Mouse (Mus musculus) E14TG2a.4 (cell line): ENCODE measurements at regions not wholly inside any gene's neighbourhood (a gene's known extent, or its start where the extent isn't known, plus 50 kb on each side); places are given as distances from the start of the nearest gene placed in this dataset.

Experiments
- CTCF ChIP-seq: conservative IDR thresholded peaks from 2 replicates; pipeline ENCODE4 v1.5.1; 2014; ENCODE audit warnings: low read length
- NANOG ChIP-seq: IDR thresholded peaks from 2 replicates; pipeline ENCODE4 v1.6.1; 2014; ENCODE audit warnings: borderline replicate concordance, low read length, mixed read lengths
- POU5F1 ChIP-seq: IDR thresholded peaks from 2 replicates; pipeline ENCODE4 v1.6.1; 2014; ENCODE audit warnings: low read length, borderline replicate concordance

DNA sequence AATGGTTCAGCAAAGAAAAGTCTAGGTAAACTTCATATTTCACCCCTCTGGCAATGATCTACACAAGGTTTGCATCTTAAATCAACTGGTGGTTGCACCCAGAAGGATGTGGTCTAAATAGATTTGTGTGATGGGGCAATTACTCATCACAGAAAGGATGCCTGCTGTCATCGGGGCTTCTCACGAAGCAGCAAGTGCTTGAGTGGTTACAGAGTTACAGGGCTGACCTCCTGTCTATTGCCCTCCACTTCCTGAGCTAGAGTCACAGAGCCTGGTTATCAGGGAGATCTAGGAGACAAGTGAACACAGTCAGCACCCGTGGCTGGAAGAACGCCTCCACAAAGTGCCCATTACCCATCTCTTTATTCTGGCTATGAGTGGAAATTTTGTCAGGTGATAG, 203.9 kb upstream of the Slc24a2 start:
- no peak for TF ChIP-seq CTCF
- TF ChIP-seq NANOG: no peak
- TF ChIP-seq POU5F1: no peak
